Mouse (Mus musculus): Measurements from ENCODE around the gene Pcx. TPM values are rescaled to one million over a fixed set of nuclear protein-coding genes. Genes with fewer than 3 reads are reported as not detected.
A peak's percentile ranks its signal among the peaks of the same experiment; 100 is the strongest.

The Pcx gene
- polyA plus RNA-seq, 1 experiment from 2014 or later, result 29.5 TPM

- H3K9me3 ChIP-seq (replicated peaks), result no peaks in the 10 kb centered on the region
- peak within 1 kb of the TSS; percentile 76 for H3K9ac ChIP-seq (replicated peaks)
- H3K27ac ChIP-seq (replicated peaks), result peak within 1 kb of the TSS; percentile 96
- peaks cover 33% of the 10 kb centered on the region for H3K36me3 ChIP-seq
- peak within 1 kb of the TSS; percentile 90 for H3K4me2 ChIP-seq
- WGBS, result under 1% methylated on average over 64 of the region's 64 CpGs
- H3K4me3 ChIP-seq (replicated peaks), result peak within 1 kb of the TSS; percentile 92
- H3K4me1 ChIP-seq, result peaks cover 47% of the 10 kb centered on the region
- no peaks in the 10 kb centered on the region for H3K27me3 ChIP-seq (replicated peaks)
- ATAC-seq (ENCODE audit: low FRiP score), result peak; percentile 90
Measured at GRCm38 (mm10) chr19:4625179-4625828, 115.0 kb downstream of the Pcx start, which contains the start of gene Rce1. Rce1 (minus strand) TSS chr19:4625641.

- peaks cover 47% of the 10 kb centered on the region for H3K4me1 ChIP-seq
- no peaks in the 10 kb centered on the region for H3K9me3 ChIP-seq (replicated peaks)
- H3K9ac ChIP-seq (replicated peaks), result peak overlapping the region; percentile 76
- peak overlapping the region; percentile 90 for H3K4me2 ChIP-seq
- no peaks in the 10 kb centered on the region for H3K27me3 ChIP-seq (replicated peaks)
- WGBS, result 2% methylated on average over 35 of the region's 35 CpGs
- H3K27ac ChIP-seq (replicated peaks), result peak overlapping the region; percentile 96
- peak; percentile 62 for ATAC-seq (ENCODE audit: low FRiP score)
- H3K36me3 ChIP-seq, result peaks cover 26% of the 10 kb centered on the region
- H3K4me3 ChIP-seq (replicated peaks), result peak overlapping the region; percentile 92
Measured at GRCm38 (mm10) chr19:4625829-4626535, 115.7 kb downstream of the Pcx start.

GRCm38 (mm10) chr19:4628819-4629218 is 118.5 kb downstream of the Pcx start:
- Histone ChIP-seq H3K4me3 (replicated peaks) (no peak overlapping the region), H3K36me3 (0 out of 2 replicates have a peak, but pooled peaks cover 3% of the 10 kb centered on the region), H3K27me3 (replicated peaks) (no peaks in the 10 kb centered on the region), H3K9ac (replicated peaks) (no peak overlapping the region), H3K4me1 (peaks cover 42% of the 10 kb centered on the region), H3K4me2 (no peak overlapping the region), H3K9me3 (replicated peaks) (no peaks in the 10 kb centered on the region), H3K27ac (replicated peaks) (peak overlapping the region; percentile 69)
- WGBS, result 0% methylated on average over 1 of the region's 1 CpGs
- no peak for ATAC-seq (ENCODE audit: low FRiP score)

GRCm38 (mm10) chr19:4635986-4636385 is 125.7 kb downstream of the Pcx start:
- no peak for ATAC-seq (ENCODE audit: low FRiP score)
- Histone ChIP-seq H3K9ac (replicated peaks) (no peak overlapping the region), H3K27me3 (replicated peaks) (no peaks in the 10 kb centered on the region), H3K4me2 (no peak overlapping the region), H3K36me3 (no peaks in the 10 kb centered on the region), H3K4me1 (no peaks in the 10 kb centered on the region), H3K27ac (replicated peaks) (no peak overlapping the region), H3K9me3 (replicated peaks) (no peaks in the 10 kb centered on the region), H3K4me3 (replicated peaks) (no peak overlapping the region)
- WGBS, result 71% methylated on average over 4 of the region's 4 CpGs

GRCm38 (mm10) chr19:4644271-4644670 is 134.0 kb downstream of the Pcx start:
- no peak overlapping the region for H3K4me2 ChIP-seq
- H3K9me3 ChIP-seq (replicated peaks), result no peaks in the 10 kb centered on the region
- H3K4me3 ChIP-seq (replicated peaks), result no peak overlapping the region
- no peaks in the 10 kb centered on the region; the same call in 1 of the 2 replicates for H3K4me1 ChIP-seq
- ATAC-seq (ENCODE audit: low FRiP score), result no peak
- H3K9ac ChIP-seq (replicated peaks), result no peak overlapping the region
- 44% methylated on average over 10 of the region's 10 CpGs for WGBS
- no peaks in the 10 kb centered on the region for H3K27me3 ChIP-seq (replicated peaks)
- no peaks in the 10 kb centered on the region for H3K36me3 ChIP-seq
- no peak overlapping the region for H3K27ac ChIP-seq (replicated peaks)

- Histone ChIP-seq H3K36me3 (no peaks in the 10 kb centered on the region), H3K27ac (replicated peaks) (no peak overlapping the region), H3K9me3 (replicated peaks) (no peaks in the 10 kb centered on the region), H3K4me1 (no peaks in the 10 kb centered on the region; the same call in 1 of the 2 replicates), H3K9ac (replicated peaks) (no peak overlapping the region), H3K4me2 (no peak overlapping the region), H3K4me3 (replicated peaks) (no peak overlapping the region), H3K27me3 (replicated peaks) (no peaks in the 10 kb centered on the region)
- 75% methylated on average over 11 of the region's 11 CpGs for WGBS
- ATAC-seq (ENCODE audit: low FRiP score), result no peak
Measured at GRCm38 (mm10) chr19:4646917-4647492, 136.7 kb downstream of the Pcx start.

GRCm38 (mm10) chr19:4658156-4658555 is 147.9 kb downstream of the Pcx start:
- H3K27me3 ChIP-seq (replicated peaks), result no peaks in the 10 kb centered on the region
- WGBS, result 94% methylated on average over 5 of the region's 5 CpGs
- H3K4me1 ChIP-seq, result no peaks in the 10 kb centered on the region
- no peak overlapping the region for H3K9ac ChIP-seq (replicated peaks)
- ATAC-seq (ENCODE audit: low FRiP score), result no peak
- H3K4me3 ChIP-seq (replicated peaks), result no peak overlapping the region
- H3K36me3 ChIP-seq, result no peaks in the 10 kb centered on the region
- no peak overlapping the region for H3K4me2 ChIP-seq
- H3K27ac ChIP-seq (replicated peaks), result no peak overlapping the region
- H3K9me3 ChIP-seq (replicated peaks), result no peaks in the 10 kb centered on the region

GRCm38 (mm10) chr19:4666815-4667214 is 156.5 kb downstream of the Pcx start:
- no peak overlapping the region for H3K27ac ChIP-seq (replicated peaks)

GRCm38 (mm10) chr19:4670776-4671175 is 160.5 kb downstream of the Pcx start:
- no peaks in the 10 kb centered on the region for H3K9me3 ChIP-seq (replicated peaks)
- no peaks in the 10 kb centered on the region for H3K4me1 ChIP-seq
- no peak for ATAC-seq (ENCODE audit: low FRiP score)
- no peak overlapping the region for H3K27ac ChIP-seq (replicated peaks)
- H3K4me3 ChIP-seq (replicated peaks), result no peak overlapping the region
- no peaks in the 10 kb centered on the region for H3K36me3 ChIP-seq
- WGBS, result 81% methylated on average over 4 of the region's 4 CpGs
- H3K4me2 ChIP-seq, result no peak overlapping the region
- H3K27me3 ChIP-seq (replicated peaks), result no peaks in the 10 kb centered on the region; the same call in 1 of the 2 replicates
- H3K9ac ChIP-seq (replicated peaks), result no peak overlapping the region

More at GRCm38 (mm10) chr19:4666815-4667214, 156.5 kb downstream of the Pcx start:
- Histone ChIP-seq H3K4me1 (no peaks in the 10 kb centered on the region), H3K27me3 (replicated peaks) (no peaks in the 10 kb centered on the region), H3K9me3 (replicated peaks) (no peaks in the 10 kb centered on the region), H3K36me3 (no peaks in the 10 kb centered on the region), H3K4me2 (no peak overlapping the region), H3K9ac (replicated peaks) (no peak overlapping the region), H3K4me3 (replicated peaks) (no peak overlapping the region)
- ATAC-seq (ENCODE audit: low FRiP score), result no peak

Small RNAs within 50 kb of the gene (microRNA-seq; reads per million reads assigned to microRNA genes)
- 1.6 reads per million for gene Mir6986

Other genes with a start within 250 kb of the Pcx start
- gene Ssh3, start 241.3 kb upstream of the Pcx start, polyA plus RNA-seq (2015; fragmentation: Nextera tagmentation; extraction: Ambion mirVana), result 19.8 TPM in 2 replicates
- gene Ankrd13d, start 227.3 kb upstream of the Pcx start, polyA plus RNA-seq (2015; fragmentation: Nextera tagmentation; extraction: Ambion mirVana), result 63.0 and 75.4 TPM in 2 replicates
- 26.2 and 31.3 TPM in 2 replicates for gene Grk2, start 204.2 kb upstream of the Pcx start, polyA plus RNA-seq (2015; fragmentation: Nextera tagmentation; extraction: Ambion mirVana)
- 28.4 and 38.5 TPM in 2 replicates for gene Kdm2a, start 112.2 kb upstream of the Pcx start, polyA plus RNA-seq (2015; fragmentation: Nextera tagmentation; extraction: Ambion mirVana)
- gene Rhod, start 71.0 kb upstream of the Pcx start, polyA plus RNA-seq (2015; fragmentation: Nextera tagmentation; extraction: Ambion mirVana), result 4.5 and 8.7 TPM in 2 replicates
- gene Syt12, start 33.0 kb upstream of the Pcx start, polyA plus RNA-seq (2015; fragmentation: Nextera tagmentation; extraction: Ambion mirVana), result 8.8 TPM in 2 replicates
- gene 2010003K11Rik, start 11.9 kb upstream of the Pcx start, polyA plus RNA-seq (2015; fragmentation: Nextera tagmentation; extraction: Ambion mirVana), result 0.17 TPM in 1 of 2 replicates, not detected in the other
- gene Lrfn4, start 105.2 kb downstream of the Pcx start, polyA plus RNA-seq (2015; fragmentation: Nextera tagmentation; extraction: Ambion mirVana), result 10.5 and 12.5 TPM in 2 replicates
- gene Rce1, start 115.2 kb downstream of the Pcx start, polyA plus RNA-seq (2015; fragmentation: Nextera tagmentation; extraction: Ambion mirVana), result 49.1 and 49.8 TPM in 2 replicates
- 7.2 and 7.7 TPM in 2 replicates for gene Gm960, start 188.2 kb downstream of the Pcx start, polyA plus RNA-seq (2015; fragmentation: Nextera tagmentation; extraction: Ambion mirVana)
- 19.0 and 25.6 TPM in 2 replicates for gene Sptbn2, start 200.7 kb downstream of the Pcx start, polyA plus RNA-seq (2015; fragmentation: Nextera tagmentation; extraction: Ambion mirVana)
- 119 and 132 TPM in 2 replicates for gene Rbm4b, start 246.0 kb downstream of the Pcx start, polyA plus RNA-seq (2015; fragmentation: Nextera tagmentation; extraction: Ambion mirVana)